Mouse (Mus musculus): ENCODE measurements around the gene Hyou1.

GRCm38 (mm10) chr9:44351396-44351795 is 27.9 kb upstream of the Hyou1 start:
- no peak for TF ChIP-seq CTCF (IDR thresholded peaks at IDR 0.05; ENCODE audit: control insufficient read depth, insufficient read depth, low read length)
- no peak for TF ChIP-seq POLR2A (IDR thresholded peaks at IDR 0.05; ENCODE audit: borderline replicate concordance, control insufficient read depth, low read depth, low read length)

Data from bone marrow, adult 2 months (tissue).